Mouse (Mus musculus) liver (tissue): Measurements from ENCODE around the gene Gng8.
A peak's percentile ranks its signal among the peaks of the same experiment; 100 is the strongest.

Experiments used
- DNase-seq: peaks from one replicate; pipeline ENCODE4 v3.0.0-alpha.2; 2020; ENCODE audit warnings: mixed read lengths

Gene Gng8

GRCm38 (mm10) chr7:16891641-16892351 lies at the start of gene Gng8:
Gng8 (plus strand) TSS chr7:16891786.
- peak; percentile 87 for DNase-seq

- peak; percentile 88 for DNase-seq
Observed at GRCm38 (mm10) chr7:16842645-16843063, 48.9 kb upstream of the Gng8 start, which contains the start of gene Prkd2. Prkd2 (plus strand) TSS chr7:16842902.

GRCm38 (mm10) chr7:16843441-16844171 lies 48.0 kb upstream of the Gng8 start:
- peak; percentile 58 for DNase-seq

- DNase-seq: no peak
Observed at GRCm38 (mm10) chr7:16844696-16845071, 46.9 kb upstream of the Gng8 start.

GRCm38 (mm10) chr7:16845072-16845819 lies 46.3 kb upstream of the Gng8 start:
- no peak for DNase-seq

- no peak for DNase-seq
Observed at GRCm38 (mm10) chr7:16845820-16846167, 45.8 kb upstream of the Gng8 start.

- DNase-seq: no peak
Observed at GRCm38 (mm10) chr7:16846775-16847174, 44.8 kb upstream of the Gng8 start.

- no peak for DNase-seq
Observed at GRCm38 (mm10) chr7:16847507-16847906, 44.1 kb upstream of the Gng8 start.

- DNase-seq: peak; percentile 52
Observed at GRCm38 (mm10) chr7:16848579-16848978, 43.0 kb upstream of the Gng8 start.

- DNase-seq: no peak
Observed at GRCm38 (mm10) chr7:16851636-16852035, 40.0 kb upstream of the Gng8 start.

GRCm38 (mm10) chr7:16853302-16853831 lies 38.2 kb upstream of the Gng8 start:
- DNase-seq: no peak

GRCm38 (mm10) chr7:16858336-16858735 lies 33.2 kb upstream of the Gng8 start:
- peak; percentile 66 for DNase-seq

- peak; percentile 66 for DNase-seq
Observed at GRCm38 (mm10) chr7:16859902-16860651, 31.5 kb upstream of the Gng8 start.

GRCm38 (mm10) chr7:16867488-16867887 lies 24.1 kb upstream of the Gng8 start:
- no peak for DNase-seq

GRCm38 (mm10) chr7:16869497-16869896 lies 22.1 kb upstream of the Gng8 start:
- peak; percentile 39 for DNase-seq

GRCm38 (mm10) chr7:16871600-16871999 lies 20.0 kb upstream of the Gng8 start:
- no peak for DNase-seq

- no peak for DNase-seq
Observed at GRCm38 (mm10) chr7:16872478-16872877, 19.1 kb upstream of the Gng8 start.

GRCm38 (mm10) chr7:16873392-16873791 lies 18.2 kb upstream of the Gng8 start:
- no peak for DNase-seq

GRCm38 (mm10) chr7:16874190-16874589 lies 17.4 kb upstream of the Gng8 start:
- peak; percentile 83 for DNase-seq

- peak; percentile 100 for DNase-seq
Observed at GRCm38 (mm10) chr7:16874756-16875309, 16.8 kb upstream of the Gng8 start.

- no peak for DNase-seq
Observed at GRCm38 (mm10) chr7:16875310-16875325, 16.5 kb upstream of the Gng8 start, which contains the start of gene Dact3. Dact3 (plus strand) TSS chr7:16875317.

- DNase-seq: no peak
Observed at GRCm38 (mm10) chr7:16875326-16875725, 16.3 kb upstream of the Gng8 start.

- no peak for DNase-seq
Observed at GRCm38 (mm10) chr7:16876006-16876405, 15.6 kb upstream of the Gng8 start.
